Mouse (Mus musculus): ENCODE data around the gene Gm19684. TPM values are rescaled to one million over a fixed set of nuclear protein-coding genes. Genes with fewer than 3 reads are reported as not detected.
"Not testable (repeated sequence)": the region's sequence is repeated elsewhere in the genome, so short reads cannot be mapped to it uniquely, and the experiment has no call there.

Gm19684 gene
- polyA plus RNA-seq, 1 experiment from 2014 or later = not detected

- H3K9me3 ChIP-seq (ENCODE audit: control insufficient read depth, low read length); H3K4me3 ChIP-seq (ENCODE audit: control insufficient read depth in 1 of 2, insufficient read depth in 1 of 2, low read depth in 1 of 2, low read length in 2 of 2); H3K4me1 ChIP-seq (ENCODE audit: control insufficient read depth in 2 of 2, insufficient read depth in 2 of 2, low read length in 2 of 2); H3K27ac ChIP-seq (replicated peaks in 1 of 2; ENCODE audit: control insufficient read depth in 1 of 2, insufficient read depth in 1 of 2, low read depth in 2 of 2, low read length in 2 of 2); H3K9ac ChIP-seq (ENCODE audit: low read length); ATAC-seq (ENCODE audit: insufficient number of reproducible peaks, insufficient read depth, low FRiP score, low read depth); H3K4me2 ChIP-seq (ENCODE audit: low read length); H3K36me3 ChIP-seq (ENCODE audit: control insufficient read depth, insufficient read depth, low read length): not testable (repeated sequence)
- WGBS = 50% methylated on average over 1 of the region's 1 CpGs
- H3K27me3 ChIP-seq (ENCODE audit: control insufficient read depth, insufficient read depth, low read length) = peaks cover 22% of the 10 kb centered on the region
Observed at GRCm38 (mm10) chr17:36136299-36136848, 14.9 kb downstream of the Gm19684 start.

GRCm38 (mm10) chr17:36145111-36145860 lies 23.8 kb downstream of the Gm19684 start:
- Histone ChIP-seq H3K27ac (replicated peaks in 1 of 2; ENCODE audit: control insufficient read depth in 1 of 2, insufficient read depth in 1 of 2, low read depth in 2 of 2, low read length in 2 of 2) (no peak overlapping the region), H3K27me3 (ENCODE audit: control insufficient read depth, insufficient read depth, low read length) (peaks cover 56% of the 10 kb centered on the region), H3K9me3 (ENCODE audit: control insufficient read depth, low read length) (no peaks in the 10 kb centered on the region), H3K36me3 (ENCODE audit: control insufficient read depth, insufficient read depth, low read length) (no peaks in the 10 kb centered on the region), H3K9ac (ENCODE audit: low read length) (0 out of 2 replicates have a peak overlapping the region, but pooled peaks have one; percentile 27), H3K4me3 (ENCODE audit: control insufficient read depth in 1 of 2, insufficient read depth in 1 of 2, low read depth in 1 of 2, low read length in 2 of 2) (peak overlapping the region; percentile 32 to 44), H3K4me2 (ENCODE audit: low read length) (peak overlapping the region; percentile 76), H3K4me1 (ENCODE audit: control insufficient read depth in 2 of 2, insufficient read depth in 2 of 2, low read length in 2 of 2) (peaks cover 4 to 6% of the 10 kb centered on the region in 2 experiments; a peak in 1 of 4 replicates)
- 2% methylated on average over 78 of the region's 78 CpGs for WGBS
- no peak for ATAC-seq (ENCODE audit: insufficient number of reproducible peaks, insufficient read depth, low FRiP score, low read depth)

DNA sequence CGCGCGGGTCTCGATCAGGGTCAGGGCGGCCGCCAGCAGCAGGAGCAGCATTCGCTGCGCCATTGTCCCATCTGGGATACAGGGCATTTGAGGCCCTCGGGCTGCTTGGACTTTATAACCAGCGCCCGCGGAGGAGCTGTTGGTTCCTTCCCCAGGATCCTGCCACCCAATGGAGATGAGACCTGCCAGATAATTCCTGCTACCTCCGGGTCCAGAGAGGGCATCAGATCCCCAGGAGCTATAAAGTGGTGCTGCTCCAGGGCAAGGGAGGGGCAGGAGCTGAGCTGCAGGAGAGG lies 24.3 kb downstream of the Gm19684 start:
- peaks cover 55% of the 10 kb centered on the region for H3K27me3 ChIP-seq (ENCODE audit: control insufficient read depth, insufficient read depth, low read length)
- peak overlapping the region; percentile 32 to 44; a peak in 2 of 4 replicates for H3K4me3 ChIP-seq (ENCODE audit: control insufficient read depth in 1 of 2, insufficient read depth in 1 of 2, low read depth in 1 of 2, low read length in 2 of 2)
- not testable (repeated sequence) for H3K27ac ChIP-seq (replicated peaks in 1 of 2; ENCODE audit: control insufficient read depth in 1 of 2, insufficient read depth in 1 of 2, low read depth in 2 of 2, low read length in 2 of 2); H3K4me1 ChIP-seq (ENCODE audit: control insufficient read depth in 2 of 2, insufficient read depth in 2 of 2, low read length in 2 of 2); H3K36me3 ChIP-seq (ENCODE audit: control insufficient read depth, insufficient read depth, low read length); ATAC-seq (ENCODE audit: insufficient number of reproducible peaks, insufficient read depth, low FRiP score, low read depth); H3K9ac ChIP-seq (ENCODE audit: low read length); H3K9me3 ChIP-seq (ENCODE audit: control insufficient read depth, low read length)
- 6% methylated on average over 13 of the region's 13 CpGs for WGBS
- H3K4me2 ChIP-seq (ENCODE audit: low read length) = peak overlapping the region; percentile 76

- H3K4me3 ChIP-seq (ENCODE audit: control insufficient read depth in 1 of 2, insufficient read depth in 1 of 2, low read depth in 1 of 2, low read length in 2 of 2); H3K36me3 ChIP-seq (ENCODE audit: control insufficient read depth, insufficient read depth, low read length); H3K9ac ChIP-seq (ENCODE audit: low read length); H3K9me3 ChIP-seq (ENCODE audit: control insufficient read depth, low read length); H3K4me2 ChIP-seq (ENCODE audit: low read length); H3K27ac ChIP-seq (replicated peaks in 1 of 2; ENCODE audit: control insufficient read depth in 1 of 2, insufficient read depth in 1 of 2, low read depth in 2 of 2, low read length in 2 of 2); ATAC-seq (ENCODE audit: insufficient number of reproducible peaks, insufficient read depth, low FRiP score, low read depth); H3K4me1 ChIP-seq (ENCODE audit: control insufficient read depth in 2 of 2, insufficient read depth in 2 of 2, low read length in 2 of 2): not testable (repeated sequence)
- 56% methylated on average over 1 of the region's 1 CpGs for WGBS
- H3K27me3 ChIP-seq (ENCODE audit: control insufficient read depth, insufficient read depth, low read length) = peaks cover 47% of the 10 kb centered on the region
Observed at GRCm38 (mm10) chr17:36146937-36147336, 25.5 kb downstream of the Gm19684 start.

DNA sequence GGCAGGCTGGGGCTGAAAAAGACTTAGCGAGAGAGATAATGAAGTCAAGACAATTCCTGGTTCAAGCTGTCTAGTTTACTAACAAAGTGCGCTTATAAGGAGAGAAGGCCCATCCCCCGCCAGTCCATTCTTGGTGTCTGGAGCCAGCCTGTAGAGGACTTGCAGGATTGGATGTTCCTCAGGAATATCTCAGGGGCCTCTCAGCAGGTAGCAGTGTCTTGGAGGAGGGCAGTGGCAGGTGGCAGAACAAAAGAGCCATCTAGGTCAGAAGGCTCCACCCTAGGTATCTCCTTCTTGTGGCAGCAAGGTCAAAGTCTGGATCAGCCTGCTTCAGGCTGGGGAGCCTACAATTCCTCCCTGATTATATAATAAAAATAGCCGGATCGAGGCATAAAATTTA lies 27.0 kb downstream of the Gm19684 start:
- not testable (repeated sequence) for H3K27ac ChIP-seq (replicated peaks in 1 of 2; ENCODE audit: control insufficient read depth in 1 of 2, insufficient read depth in 1 of 2, low read depth in 2 of 2, low read length in 2 of 2); H3K9me3 ChIP-seq (ENCODE audit: control insufficient read depth, low read length); H3K4me2 ChIP-seq (ENCODE audit: low read length); H3K36me3 ChIP-seq (ENCODE audit: control insufficient read depth, insufficient read depth, low read length); H3K4me3 ChIP-seq (ENCODE audit: control insufficient read depth in 1 of 2, insufficient read depth in 1 of 2, low read depth in 1 of 2, low read length in 2 of 2); H3K4me1 ChIP-seq (ENCODE audit: control insufficient read depth in 2 of 2, insufficient read depth in 2 of 2, low read length in 2 of 2); ATAC-seq (ENCODE audit: insufficient number of reproducible peaks, insufficient read depth, low FRiP score, low read depth); H3K9ac ChIP-seq (ENCODE audit: low read length)
- WGBS = 77% methylated on average over 5 of the region's 5 CpGs
- peaks cover 47% of the 10 kb centered on the region for H3K27me3 ChIP-seq (ENCODE audit: control insufficient read depth, insufficient read depth, low read length)

DNA sequence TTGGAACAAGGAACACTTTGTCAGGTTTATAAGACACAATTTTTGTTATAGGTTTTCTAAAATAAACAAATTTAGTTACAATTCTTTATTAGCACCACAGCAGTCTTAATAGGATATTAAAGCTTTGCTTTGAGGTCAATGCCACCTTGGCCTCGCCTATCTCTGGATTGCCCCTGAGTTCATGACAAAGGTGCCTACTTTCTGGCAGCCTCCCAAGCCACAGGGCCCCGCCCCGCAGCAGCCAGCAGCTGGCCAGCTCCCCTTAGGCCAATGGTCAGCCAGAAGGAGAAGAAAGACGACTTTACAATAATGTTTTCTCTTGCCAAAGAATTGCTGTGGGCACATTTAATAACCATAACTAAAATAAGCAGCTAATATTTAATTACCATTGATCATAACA lies 29.7 kb downstream of the Gm19684 start:
- peaks cover 48% of the 10 kb centered on the region for H3K27me3 ChIP-seq (ENCODE audit: control insufficient read depth, insufficient read depth, low read length)
- H3K36me3 ChIP-seq (ENCODE audit: control insufficient read depth, insufficient read depth, low read length); H3K4me2 ChIP-seq (ENCODE audit: low read length); H3K4me3 ChIP-seq (ENCODE audit: control insufficient read depth in 1 of 2, insufficient read depth in 1 of 2, low read depth in 1 of 2, low read length in 2 of 2); ATAC-seq (ENCODE audit: insufficient number of reproducible peaks, insufficient read depth, low FRiP score, low read depth); H3K9me3 ChIP-seq (ENCODE audit: control insufficient read depth, low read length); H3K9ac ChIP-seq (ENCODE audit: low read length); H3K27ac ChIP-seq (replicated peaks in 1 of 2; ENCODE audit: control insufficient read depth in 1 of 2, insufficient read depth in 1 of 2, low read depth in 2 of 2, low read length in 2 of 2); H3K4me1 ChIP-seq (ENCODE audit: control insufficient read depth in 2 of 2, insufficient read depth in 2 of 2, low read length in 2 of 2): not testable (repeated sequence)
- WGBS = 48% methylated on average over 4 of the region's 4 CpGs

GRCm38 (mm10) chr17:36154271-36155149 lies 33.0 kb downstream of the Gm19684 start:
- peaks cover 50% of the 10 kb centered on the region for H3K27me3 ChIP-seq (ENCODE audit: control insufficient read depth, insufficient read depth, low read length)
- no peaks in the 10 kb centered on the region for H3K9me3 ChIP-seq (ENCODE audit: control insufficient read depth, low read length)
- no peaks in the 10 kb centered on the region for H3K4me1 ChIP-seq (ENCODE audit: control insufficient read depth in 2 of 2, insufficient read depth in 2 of 2, low read length in 2 of 2)
- H3K9ac ChIP-seq (ENCODE audit: low read length) = no peak overlapping the region
- H3K4me2 ChIP-seq (ENCODE audit: low read length) = no peak overlapping the region
- no peak overlapping the region for H3K4me3 ChIP-seq (ENCODE audit: control insufficient read depth in 1 of 2, insufficient read depth in 1 of 2, low read depth in 1 of 2, low read length in 2 of 2)
- WGBS = 24% methylated on average over 3 of the region's 3 CpGs
- no peak overlapping the region for H3K27ac ChIP-seq (replicated peaks in 1 of 2; ENCODE audit: control insufficient read depth in 1 of 2, insufficient read depth in 1 of 2, low read depth in 2 of 2, low read length in 2 of 2)
- no peaks in the 10 kb centered on the region for H3K36me3 ChIP-seq (ENCODE audit: control insufficient read depth, insufficient read depth, low read length)
- ATAC-seq (ENCODE audit: insufficient number of reproducible peaks, insufficient read depth, low FRiP score, low read depth) = no peak
